Mouse (Mus musculus) v-Abl transformed pro-B cells (cell line): ENCODE results near the gene Slc9a3r2.

Experiments used
- in situ Hi-C, 2 experiments: fragments of 400-800 bp; cut with MboI; formaldehyde crosslinking; loops; one replicate each; pipeline ENCODE4 v1.15.1; 2025; ENCODE audit not compliant: unreplicated experiment in 2 of 2

The Slc9a3r2 gene

DNA sequence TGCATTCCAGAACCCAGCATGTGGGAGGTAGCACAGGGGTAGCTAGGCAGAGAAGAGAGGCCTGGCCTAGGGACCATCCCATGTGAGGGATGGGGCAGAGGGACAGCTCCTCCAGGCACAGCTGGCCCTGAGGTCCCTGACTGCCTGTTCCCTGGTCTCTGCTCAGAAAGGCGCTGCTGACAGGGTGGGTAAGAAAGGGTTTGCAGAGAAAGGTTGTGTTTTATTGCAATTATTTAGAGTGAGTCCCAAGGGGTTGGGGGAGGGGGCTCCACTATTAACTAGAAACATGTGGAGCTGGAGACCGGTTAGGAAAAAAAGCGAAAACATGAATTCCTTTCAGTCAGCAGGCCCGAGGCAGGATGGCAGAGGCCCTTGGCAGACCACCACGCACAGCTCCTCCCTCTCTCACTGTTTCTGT is 10.5 kb downstream of the Slc9a3r2 start:
- in situ Hi-C loops: no loop called here

DNA sequence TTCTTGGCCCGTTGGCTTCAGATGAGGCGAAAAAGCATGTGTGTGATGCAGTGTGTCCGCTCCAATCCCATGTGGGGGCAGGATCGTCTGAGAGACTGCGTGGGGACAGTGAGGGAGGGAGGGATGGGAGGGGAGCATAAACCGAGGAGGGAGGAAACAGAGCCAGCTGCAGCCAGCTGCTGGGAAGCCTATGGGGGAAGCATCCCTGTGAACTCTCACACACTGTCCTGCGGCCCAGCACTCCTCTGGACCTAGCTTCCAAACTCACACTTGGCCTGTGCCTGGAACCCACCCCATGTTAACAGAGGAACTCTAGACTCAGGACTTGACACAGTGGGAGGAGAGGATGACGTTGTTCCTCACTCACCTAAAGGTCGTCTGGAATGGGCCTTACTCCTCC is 11.3 kb downstream of the Slc9a3r2 start:
- in situ Hi-C loops: no loop called here

GRCm38 (mm10) chr17:24638214-24638613 is 11.9 kb downstream of the Slc9a3r2 start:
- in situ Hi-C loops: no loop called here

- in situ Hi-C loops: no loop called here
Observed at GRCm38 (mm10) chr17:24636781-24637481, 13.2 kb downstream of the Slc9a3r2 start.

DNA sequence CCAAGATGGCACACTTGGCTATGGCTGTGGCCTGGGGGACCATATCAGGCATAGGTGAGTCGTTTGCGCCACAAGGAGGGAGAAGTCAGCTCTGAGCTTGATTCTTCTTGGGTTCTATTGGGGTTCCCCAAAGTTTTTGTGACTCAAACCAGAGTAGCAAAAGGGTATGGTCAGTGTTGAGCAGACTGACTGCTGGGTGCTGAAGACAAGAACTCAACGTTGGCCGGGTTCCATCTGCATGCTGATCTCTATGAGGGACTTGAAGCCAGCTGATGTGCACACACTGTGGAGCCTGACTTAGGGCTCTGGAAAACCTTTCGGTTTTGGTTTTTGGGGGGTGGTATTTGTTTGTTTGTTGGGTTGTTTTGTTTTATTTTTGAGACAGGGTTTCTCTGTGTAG is 14.4 kb downstream of the Slc9a3r2 start:
- in situ Hi-C loops: no loop called here

DNA sequence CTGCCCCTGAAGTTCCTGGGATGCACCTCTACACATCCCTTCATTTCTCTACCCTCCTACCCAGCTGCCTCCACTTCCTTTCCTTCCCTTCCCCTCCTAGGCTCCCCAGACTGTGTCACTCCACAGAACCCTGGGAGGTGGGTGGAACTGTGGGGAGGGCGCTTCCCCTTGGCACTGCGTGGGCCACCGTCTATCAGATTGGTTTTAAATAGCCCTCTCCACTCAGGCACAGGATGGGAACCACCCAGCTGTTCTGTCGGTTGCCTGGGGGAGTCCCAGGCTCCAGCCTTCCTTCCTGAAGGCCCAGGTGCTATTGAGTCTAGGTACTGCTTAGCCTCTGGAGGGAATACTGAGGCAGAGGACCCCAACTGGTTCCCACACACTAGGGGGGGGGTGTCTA is 15.1 kb downstream of the Slc9a3r2 start:
- in situ Hi-C loops: no loop called here

GRCm38 (mm10) chr17:24633831-24634230 is 16.3 kb downstream of the Slc9a3r2 start:
- in situ Hi-C loops: no loop called here

DNA sequence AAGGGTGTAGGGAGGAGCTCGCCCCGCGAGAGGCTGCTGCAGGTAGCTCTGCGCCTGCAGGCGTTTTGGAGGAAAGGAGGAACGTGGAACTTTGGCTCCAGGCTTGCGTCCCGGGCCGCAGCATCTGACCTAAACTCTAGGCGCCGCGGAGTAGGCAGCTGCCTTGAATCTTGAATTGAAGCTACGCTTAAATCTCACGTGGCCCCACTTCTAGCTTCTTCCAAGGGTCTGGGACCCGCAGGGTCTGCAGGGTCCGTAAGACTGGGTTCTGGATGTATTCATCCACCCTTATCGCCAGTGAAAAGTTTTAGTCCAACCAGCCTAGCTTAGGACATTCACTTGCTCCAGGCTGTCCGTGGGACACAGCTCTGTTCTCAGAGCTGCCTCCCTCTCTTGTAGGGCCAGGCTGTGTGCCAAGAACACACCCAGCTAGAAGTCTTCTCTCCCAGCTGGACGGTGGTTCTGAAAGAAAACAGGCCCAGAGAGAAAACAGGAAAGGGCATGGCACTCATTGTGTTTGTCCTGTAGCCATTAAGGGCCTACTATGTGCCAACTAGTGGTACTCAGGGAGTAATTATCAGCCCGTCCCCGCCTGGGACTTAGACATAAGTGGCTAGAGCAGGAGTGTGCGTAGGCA is 17.2 kb downstream of the Slc9a3r2 start:
- in situ Hi-C loops: no loop called here

DNA sequence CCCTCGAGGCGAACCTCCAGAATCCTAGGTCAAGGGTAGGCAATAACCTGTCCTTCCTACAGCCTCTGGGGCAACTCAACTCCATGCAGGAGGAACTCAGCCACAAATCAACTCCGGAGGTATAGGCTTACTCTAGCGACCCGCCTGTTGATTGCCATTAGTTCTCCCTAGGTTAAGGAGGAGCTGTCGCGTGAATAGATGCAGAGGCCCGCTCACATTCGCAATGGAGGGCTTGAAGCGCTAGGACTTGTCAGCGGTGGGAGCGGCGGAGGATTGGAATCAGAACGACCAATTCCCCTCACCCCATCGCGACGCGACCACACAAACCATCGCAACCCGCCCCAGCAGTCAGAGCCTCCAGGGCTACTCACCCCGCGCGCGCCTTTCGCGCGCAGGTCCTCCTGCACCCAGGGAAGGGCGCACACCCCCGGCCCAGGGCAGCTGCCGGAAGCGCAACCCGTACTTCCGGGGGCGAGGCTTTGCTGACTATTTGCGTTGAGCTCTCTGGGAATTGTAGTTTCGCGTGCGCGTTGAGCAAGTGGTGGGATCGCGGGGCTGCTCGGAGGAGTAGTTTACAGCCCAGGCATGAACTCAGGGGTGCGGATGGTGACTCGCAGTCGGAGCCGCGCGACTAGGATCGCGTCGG is 17.8 kb downstream of the Slc9a3r2 start, which contains the start of the genes Tsc2 and Nthl1:
TSS of gene Tsc2 (minus strand) at position 464 of the 646 bp plus-strand sequence.
TSS of gene Nthl1 (plus strand) at position 514 of the 646 bp plus-strand sequence.
- in situ Hi-C loops: no loop called here

GRCm38 (mm10) chr17:24630072-24630471 is 20.1 kb downstream of the Slc9a3r2 start:
- in situ Hi-C loops: no loop called here

DNA sequence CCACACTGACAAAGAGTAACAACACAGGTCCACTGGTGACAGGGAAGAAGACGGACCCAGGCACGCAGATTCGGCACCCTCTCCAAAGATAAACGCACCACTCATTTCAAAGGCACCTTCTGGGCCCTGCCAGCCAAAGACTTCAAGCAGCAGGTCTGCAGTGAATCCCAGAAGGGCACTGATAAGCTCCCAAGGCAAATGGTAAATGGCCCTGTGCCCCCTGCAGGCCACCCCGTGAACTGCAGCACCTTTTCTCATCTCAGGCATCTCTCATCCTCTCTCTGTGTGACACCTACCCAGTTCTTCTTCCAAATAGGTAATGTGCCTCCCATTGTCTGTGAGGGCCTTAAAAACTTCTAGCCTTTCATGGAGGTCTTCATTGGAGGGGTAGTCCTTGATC is 21.5 kb downstream of the Slc9a3r2 start:
- in situ Hi-C loops: no loop called here

- in situ Hi-C loops: no loop called here
Observed at GRCm38 (mm10) chr17:24625472-24625871, 24.7 kb downstream of the Slc9a3r2 start.

GRCm38 (mm10) chr17:24617561-24618194 is 32.4 kb downstream of the Slc9a3r2 start:
- in situ Hi-C loops: no loop called here

DNA sequence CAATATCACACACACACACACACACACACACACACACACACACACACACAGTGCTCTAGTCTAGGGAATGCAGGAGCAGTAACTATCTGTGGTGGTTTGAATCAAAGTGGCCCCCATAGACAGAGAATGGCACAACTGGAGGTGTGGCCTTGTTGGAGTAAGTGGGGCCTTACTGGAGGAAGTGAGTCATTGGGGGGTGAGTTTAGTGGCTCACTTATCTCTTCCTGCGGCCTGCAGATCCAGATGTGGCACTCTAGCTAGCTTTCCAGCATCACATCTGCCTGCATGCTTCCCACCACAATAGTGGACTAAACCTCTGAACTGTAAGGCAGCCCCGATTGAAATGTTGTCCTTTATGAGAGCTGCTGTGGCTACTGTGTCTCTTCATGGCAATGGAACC is 39.4 kb downstream of the Slc9a3r2 start:
- in situ Hi-C loops: no loop called here

DNA sequence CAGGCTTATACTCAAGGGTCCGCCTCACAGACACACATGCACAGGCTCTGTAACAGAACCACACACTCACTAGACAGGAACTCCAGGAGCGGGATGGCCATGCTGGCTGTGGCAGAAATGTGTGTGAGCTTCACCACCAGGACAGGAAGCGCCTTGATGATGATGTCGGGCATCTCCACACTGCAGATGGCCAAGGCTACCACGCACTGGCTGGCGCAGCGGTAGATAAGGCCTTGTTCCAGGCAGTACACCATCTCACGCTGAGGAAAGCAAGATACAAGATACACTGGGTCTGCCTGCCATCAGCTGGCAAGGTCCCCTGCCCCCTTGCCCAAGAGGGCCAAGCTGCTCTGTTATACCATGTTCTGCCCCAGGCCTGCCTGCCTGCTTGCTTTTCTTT is 41.3 kb downstream of the Slc9a3r2 start:
- in situ Hi-C loops: no loop called here

DNA sequence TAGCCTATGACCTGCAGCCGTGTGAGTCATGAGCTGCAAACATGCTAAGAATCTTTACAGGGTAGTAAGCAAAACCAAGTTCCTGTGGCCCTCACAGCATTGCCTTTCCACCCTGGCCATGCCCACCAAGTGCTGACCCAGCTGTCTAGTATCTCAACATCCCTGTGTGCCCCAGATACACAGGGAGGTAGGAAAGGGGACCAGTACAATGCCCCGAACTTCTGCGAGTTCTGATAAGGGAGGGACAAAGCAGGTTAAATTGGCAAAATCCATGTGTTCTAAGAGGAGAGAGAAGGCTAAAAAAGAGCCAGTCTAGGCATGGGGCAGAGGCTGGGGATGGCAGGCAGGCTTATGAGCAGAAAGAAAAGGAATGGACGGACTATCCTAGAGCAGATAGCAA is 41.8 kb downstream of the Slc9a3r2 start:
- in situ Hi-C loops: no loop called here

GRCm38 (mm10) chr17:24604557-24604956 is 45.6 kb downstream of the Slc9a3r2 start:
- in situ Hi-C loops: no loop called here

- in situ Hi-C loops: no loop called here
Observed at GRCm38 (mm10) chr17:24603961-24604360, 46.2 kb downstream of the Slc9a3r2 start.

GRCm38 (mm10) chr17:24600502-24600901 is 49.6 kb downstream of the Slc9a3r2 start:
- in situ Hi-C loops: no loop called here

DNA sequence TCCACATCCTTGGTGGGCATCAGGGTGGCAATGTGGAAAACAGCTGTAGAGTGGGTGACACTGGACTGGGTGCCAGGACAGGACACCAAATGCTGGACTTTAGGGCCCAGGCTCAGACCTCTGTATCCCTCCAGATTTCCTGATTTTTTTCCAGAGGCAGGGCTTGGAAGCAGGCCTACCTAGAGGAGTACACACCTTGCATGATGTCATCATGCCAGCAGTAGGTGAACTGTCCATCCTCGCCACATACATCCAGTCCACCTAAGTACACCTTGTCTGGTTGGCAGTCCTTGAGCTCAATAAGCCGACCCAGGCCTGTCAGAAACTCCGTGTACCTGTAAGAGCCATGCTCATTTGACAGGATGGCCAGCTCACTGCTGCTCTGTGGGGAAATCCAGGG is 52.1 kb downstream of the Slc9a3r2 start:
- in situ Hi-C loops: no loop called here

GRCm38 (mm10) chr17:24596471-24597183 is 53.5 kb downstream of the Slc9a3r2 start:
- in situ Hi-C loops: no loop called here
